Mouse (Mus musculus) cerebellum, postnatal 36 days (tissue): ENCODE measurements around the gene Usp47.

Source experiments
- DNase-seq, 2 experiments: peaks; one replicate each; pipeline ENCODE4 v3.0.0; 2021 to 2022; ENCODE audit warnings: mixed read lengths in 2 of 2

The Usp47 gene

GRCm38 (mm10) chr7:112125625-112126260, 102.4 kb downstream of the Usp47 start:
- DNase-seq: peak in 1 of 2 experiments; percentile 30

GRCm38 (mm10) chr7:112127085-112127637, 103.9 kb downstream of the Usp47 start:
- DNase-seq: no peak

GRCm38 (mm10) chr7:112127954-112128353, 104.7 kb downstream of the Usp47 start:
- DNase-seq: peak; percentile 57 to 61

GRCm38 (mm10) chr7:112128810-112129209, 105.5 kb downstream of the Usp47 start:
- DNase-seq: peak in 1 of 2 experiments; percentile 56

GRCm38 (mm10) chr7:112129851-112130250, 106.5 kb downstream of the Usp47 start:
- peak in 1 of 2 experiments; percentile 35 for DNase-seq

- DNase-seq: no peak
Observed at GRCm38 (mm10) chr7:112130660-112131059, 107.4 kb downstream of the Usp47 start.

GRCm38 (mm10) chr7:112132005-112132404, 108.7 kb downstream of the Usp47 start:
- DNase-seq: no peak

GRCm38 (mm10) chr7:112133277-112133676, 110.0 kb downstream of the Usp47 start:
- no peak for DNase-seq

GRCm38 (mm10) chr7:112135161-112135560, 111.9 kb downstream of the Usp47 start:
- no peak for DNase-seq

- DNase-seq: no peak
Observed at GRCm38 (mm10) chr7:112136537-112136936, 113.2 kb downstream of the Usp47 start.

GRCm38 (mm10) chr7:112138168-112138508, 114.8 kb downstream of the Usp47 start:
- no peak for DNase-seq

GRCm38 (mm10) chr7:112138509-112139405, 115.5 kb downstream of the Usp47 start:
- no peak for DNase-seq

- DNase-seq: no peak
Observed at GRCm38 (mm10) chr7:112140725-112141124, 117.4 kb downstream of the Usp47 start.

- no peak for DNase-seq
Observed at GRCm38 (mm10) chr7:112142616-112143015, 119.3 kb downstream of the Usp47 start.

- no peak for DNase-seq
Observed at GRCm38 (mm10) chr7:112143090-112143500, 119.8 kb downstream of the Usp47 start.

- no peak for DNase-seq
Observed at GRCm38 (mm10) chr7:112143978-112144377, 120.7 kb downstream of the Usp47 start.

- no peak for DNase-seq
Observed at GRCm38 (mm10) chr7:112144646-112145179, 121.4 kb downstream of the Usp47 start.

GRCm38 (mm10) chr7:112147979-112148378, 124.7 kb downstream of the Usp47 start:
- DNase-seq: no peak

GRCm38 (mm10) chr7:112149113-112149512, 125.8 kb downstream of the Usp47 start:
- DNase-seq: no peak

- no peak for DNase-seq
Observed at GRCm38 (mm10) chr7:112154445-112154844, 131.1 kb downstream of the Usp47 start.

- DNase-seq: no peak
Observed at GRCm38 (mm10) chr7:112155194-112155593, 131.9 kb downstream of the Usp47 start.

GRCm38 (mm10) chr7:112157584-112158315, 134.4 kb downstream of the Usp47 start:
- no peak for DNase-seq

- DNase-seq: no peak
Observed at GRCm38 (mm10) chr7:112158316-112158741, 135.0 kb downstream of the Usp47 start.
